Mouse (Mus musculus): Measurements from ENCODE around the gene Ccdc142. TPM values are rescaled to one million over a fixed set of nuclear protein-coding genes. Genes with fewer than 3 reads are reported as not detected.
A peak's percentile ranks its signal among the peaks of the same experiment; 100 is the strongest.

The Ccdc142 gene
- polyA plus RNA-seq, 1 experiment from 2014 or later: 1.7 TPM

MicroRNAs within 50 kb of the gene (microRNA counts, 519-probe panel; counts per million panel counts)
- 1,672 counts per million, percentile 21 among the panel's probes with 10 or more counts for microRNA mmu-miR-3470a+mmu-miR-3470b

Small RNA genes within 50 kb of the gene (microRNA-seq; reads per million reads assigned to microRNA genes)
- not detected for gene Mir3470a

Other genes with a start within 250 kb of the Ccdc142 start
- 1.2 and 1.5 TPM in 2 replicates for gene Sema4f, start 161.8 kb upstream of the Ccdc142 start, polyA plus RNA-seq (2015; fragmentation: Nextera tagmentation; extraction: Ambion mirVana)
- gene M1ap, start 154.7 kb upstream of the Ccdc142 start, polyA plus RNA-seq (2015; fragmentation: Nextera tagmentation; extraction: Ambion mirVana): 0.34 and 0.62 TPM in 2 replicates
- 9.5 and 9.6 TPM in 2 replicates for gene Dok1, start 68.1 kb upstream of the Ccdc142 start, polyA plus RNA-seq (2015; fragmentation: Nextera tagmentation; extraction: Ambion mirVana)
- gene Loxl3, start 67.4 kb upstream of the Ccdc142 start, polyA plus RNA-seq (2015; fragmentation: Nextera tagmentation; extraction: Ambion mirVana): 11.3 and 11.9 TPM in 2 replicates
- gene Aup1, start 47.1 kb upstream of the Ccdc142 start, polyA plus RNA-seq (2015; fragmentation: Nextera tagmentation; extraction: Ambion mirVana): 258 and 265 TPM in 2 replicates
- gene Htra2, start 46.3 kb upstream of the Ccdc142 start, polyA plus RNA-seq (2015; fragmentation: Nextera tagmentation; extraction: Ambion mirVana): 66.0 and 68.5 TPM in 2 replicates
- 24.0 and 28.7 TPM in 2 replicates for gene Dqx1, start 43.8 kb upstream of the Ccdc142 start, polyA plus RNA-seq (2015; fragmentation: Nextera tagmentation; extraction: Ambion mirVana)
- 9.3 and 10.4 TPM in 2 replicates for gene Tlx2, start 31.3 kb upstream of the Ccdc142 start, polyA plus RNA-seq (2015; fragmentation: Nextera tagmentation; extraction: Ambion mirVana)
- 27.2 and 29.7 TPM in 2 replicates for gene Pcgf1, start 23.7 kb upstream of the Ccdc142 start, polyA plus RNA-seq (2015; fragmentation: Nextera tagmentation; extraction: Ambion mirVana)
- 0.58 and 0.62 TPM in 2 replicates for gene Lbx2, start 15.2 kb upstream of the Ccdc142 start, polyA plus RNA-seq (2015; fragmentation: Nextera tagmentation; extraction: Ambion mirVana)
- gene Gm42688, start within 50 bp of the Ccdc142 start, polyA plus RNA-seq (2015; fragmentation: Nextera tagmentation; extraction: Ambion mirVana): 1.7 and 2.0 TPM in 2 replicates
- 118 and 134 TPM in 2 replicates for gene Mrpl53, start 7.4 kb downstream of the Ccdc142 start, polyA plus RNA-seq (2015; fragmentation: Nextera tagmentation; extraction: Ambion mirVana)
- gene Mogs, start 13.9 kb downstream of the Ccdc142 start, polyA plus RNA-seq (2015; fragmentation: Nextera tagmentation; extraction: Ambion mirVana): 8.8 and 9.4 TPM in 2 replicates
- 94.4 and 95.5 TPM in 2 replicates for gene Wbp1, start 20.0 kb downstream of the Ccdc142 start, polyA plus RNA-seq (2015; fragmentation: Nextera tagmentation; extraction: Ambion mirVana)
- gene Ino80b, start 23.8 kb downstream of the Ccdc142 start, polyA plus RNA-seq (2015; fragmentation: Nextera tagmentation; extraction: Ambion mirVana): 8.2 and 8.8 TPM in 2 replicates
- 24.4 and 26.1 TPM in 2 replicates for gene Rtkn, start 33.9 kb downstream of the Ccdc142 start, polyA plus RNA-seq (2015; fragmentation: Nextera tagmentation; extraction: Ambion mirVana)
- gene Wdr54, start 54.8 kb downstream of the Ccdc142 start, polyA plus RNA-seq (2015; fragmentation: Nextera tagmentation; extraction: Ambion mirVana): 2.9 and 4.6 TPM in 2 replicates
- 1.9 and 2.4 TPM in 2 replicates for gene 1700003E16Rik, start 54.8 kb downstream of the Ccdc142 start, polyA plus RNA-seq (2015; fragmentation: Nextera tagmentation; extraction: Ambion mirVana)
- gene Dctn1, start 64.3 kb downstream of the Ccdc142 start, polyA plus RNA-seq (2015; fragmentation: Nextera tagmentation; extraction: Ambion mirVana): 73.5 and 84.5 TPM in 2 replicates
- 0.56 and 1.2 TPM in 2 replicates for gene Slc4a5, start 118.2 kb downstream of the Ccdc142 start, polyA plus RNA-seq (2015; fragmentation: Nextera tagmentation; extraction: Ambion mirVana)
- gene Mthfd2, start 224.3 kb downstream of the Ccdc142 start, polyA plus RNA-seq (2015; fragmentation: Nextera tagmentation; extraction: Ambion mirVana): 36.4 and 43.5 TPM in 2 replicates
- 50.8 and 52.8 TPM in 2 replicates for gene Mob1a, start 224.4 kb downstream of the Ccdc142 start, polyA plus RNA-seq (2015; fragmentation: Nextera tagmentation; extraction: Ambion mirVana)
- gene Bola3, start 247.5 kb downstream of the Ccdc142 start, polyA plus RNA-seq (2015; fragmentation: Nextera tagmentation; extraction: Ambion mirVana): 173 and 186 TPM in 2 replicates